14 mouse cellular contexts compared by ENCODE assay signal in the genomic region with DNA sequence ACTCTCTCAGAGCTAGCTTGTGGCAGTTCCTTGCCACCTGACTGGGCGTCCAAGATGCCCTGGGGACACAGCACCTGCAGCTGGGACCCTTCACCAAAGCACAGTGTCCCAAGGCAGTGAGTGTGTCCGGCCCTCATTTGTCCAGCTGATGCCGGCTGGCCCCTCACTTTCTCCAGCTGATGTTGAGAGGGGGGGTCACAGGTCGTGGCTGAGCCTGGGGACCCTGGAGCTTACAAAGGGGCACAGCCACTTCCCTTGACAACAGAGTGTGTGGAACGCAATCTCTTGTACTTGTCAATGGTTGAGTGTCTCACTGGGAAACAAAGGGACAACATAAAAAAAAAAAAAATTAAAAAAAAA.
A peak's percentile ranks its signal among the peaks of the same experiment; 100 is the strongest.
DNase-seq lines count a peak whose midpoint lies in the region; ATAC-seq lines count a peak whose summit lies in the region.
"Had no signal": no experiment of that assay in that cellular context is flagged by ENCODE, and none has a peak within 500 bp of the region (broad histone marks: within the 10 kb centered on the region; RNA-seq: fewer than 3 reads in every experiment).

No protein-coding gene starts in this region.

- 0 out of 2 replicates have a peak, but pooled peaks cover 2% of the 10 kb centered on the region for H3K27me3 ChIP-seq in kidney, embryonic 16.5 days (ENCODE audit: insufficient read depth, low read length)
- peaks cover 84% of the 10 kb centered on the region for H3K27me3 ChIP-seq in hindbrain, embryonic 14.5 days (ENCODE audit: control insufficient read depth, insufficient read depth, low read length)
- peaks cover 30% of the 10 kb centered on the region for H3K27me3 ChIP-seq in neural tube, embryonic 11.5 days (ENCODE audit: control insufficient read depth, insufficient read depth, low read length)

- H3K4me1 ChIP-seq in kidney, embryonic 16.5 days (ENCODE audit: insufficient read depth, low read length): 0 out of 2 replicates have a peak, but pooled peaks cover 5% of the 10 kb centered on the region
- H3K4me1 ChIP-seq in hindbrain, embryonic 14.5 days (replicated peaks; ENCODE audit: control insufficient read depth, insufficient read depth, low read length): peaks cover 9% of the 10 kb centered on the region
- H3K4me1 ChIP-seq in neural tube, embryonic 11.5 days (ENCODE audit: control insufficient read depth, insufficient read depth, low read length): peaks cover 4% of the 10 kb centered on the region; the same call in 1 of the 2 replicates

- 0 out of 2 replicates have a peak, but pooled peaks have one; percentile 19 for ATAC-seq in kidney, embryonic 16.5 days (ENCODE audit: low FRiP score, low TSS enrichment)
- peak; percentile 27; the same call in 1 of the 2 replicates for ATAC-seq in hindbrain, embryonic 14.5 days (ENCODE audit: low FRiP score)
- peak; percentile 49 for ATAC-seq in neural tube, embryonic 11.5 days (ENCODE audit: insufficient read depth, low FRiP score, low TSS enrichment)
- ATAC-seq: CD4-positive, CD25-positive, alpha-beta regulatory T cell, adult 4 months; inflammation-experienced regulatory T-cells, adult 6 months had no signal

- H3K36me3 ChIP-seq in kidney, embryonic 16.5 days (ENCODE audit: insufficient read depth, low read length): no peaks in the 10 kb centered on the region
- no peaks in the 10 kb centered on the region for H3K36me3 ChIP-seq in hindbrain, embryonic 14.5 days (replicated peaks; ENCODE audit: control insufficient read depth, insufficient read depth)
- no peaks in the 10 kb centered on the region for H3K36me3 ChIP-seq in neural tube, embryonic 11.5 days (ENCODE audit: control insufficient read depth, insufficient read depth, low read length)

- no peak overlapping the region for H3K9ac ChIP-seq in kidney, embryonic 16.5 days (replicated peaks; ENCODE audit: low read length)
- no peak overlapping the region for H3K9ac ChIP-seq in hindbrain, embryonic 14.5 days
- H3K9ac ChIP-seq in neural tube, embryonic 11.5 days (ENCODE audit: low read length): no peak overlapping the region

- H3K27ac ChIP-seq in kidney, embryonic 16.5 days (ENCODE audit: low read length): no peak overlapping the region
- no peak overlapping the region for H3K27ac ChIP-seq in hindbrain, embryonic 14.5 days
- H3K27ac ChIP-seq in neural tube, embryonic 11.5 days (ENCODE audit: low read depth, low read length): no peak overlapping the region

- intact Hi-C loops in left cerebral cortex, postnatal 14 days (cut with DNase I): no loop called here

- no peak overlapping the region for H3K4me3 ChIP-seq in kidney, embryonic 16.5 days (ENCODE audit: low read length)
- H3K4me3 ChIP-seq in hindbrain, embryonic 14.5 days (replicated peaks; ENCODE audit: low read length): no peak overlapping the region
- H3K4me3 ChIP-seq in neural tube, embryonic 11.5 days (ENCODE audit: low read depth, low read length): no peak overlapping the region

- 49% methylated on average over 5 of the region's 5 CpGs for WGBS in kidney, embryonic 16.5 days
- WGBS in hindbrain, embryonic 14.5 days: 13% methylated on average over 5 of the region's 5 CpGs
- 17% methylated on average over 5 of the region's 5 CpGs for WGBS in neural tube, embryonic 11.5 days

- H3K4me2 ChIP-seq in kidney, embryonic 16.5 days (replicated peaks; ENCODE audit: low read depth, low read length): no peak overlapping the region
- H3K4me2 ChIP-seq in hindbrain, embryonic 14.5 days (replicated peaks): no peak overlapping the region
- no peak overlapping the region; the same call in 1 of the 2 replicates for H3K4me2 ChIP-seq in neural tube, embryonic 11.5 days (ENCODE audit: low read depth)
- H3K4me2 ChIP-seq: liver, embryonic 11.5 days had no signal

- no peaks in the 10 kb centered on the region for H3K9me3 ChIP-seq in kidney, embryonic 16.5 days (ENCODE audit: low read length)
- no peaks in the 10 kb centered on the region for H3K9me3 ChIP-seq in hindbrain, embryonic 14.5 days (ENCODE audit: control insufficient read depth, low read length)
- H3K9me3 ChIP-seq in neural tube, embryonic 11.5 days (ENCODE audit: control insufficient read depth, low read length): no peaks in the 10 kb centered on the region

- no peak for DNase-seq in kidney, adult 9 months
- DNase-seq in embryo, embryonic 11 days: peak; percentile 59
- no peak for DNase-seq in hindbrain, embryonic 14.5 days (ENCODE audit: low spot score)
- DNase-seq in neural tube, embryonic 11.5 days (ENCODE audit: low spot score): peak; percentile 45
- DNase-seq in layer of hippocampus, postnatal 36 days: no peak
- DNase-seq in left cerebral cortex, postnatal 14 days (ENCODE audit: low spot score in 2 of 2): no peak
- no peak for DNase-seq in adrenal gland, postnatal 10 days
- DNase-seq: adrenal gland, postnatal 14 days; gastrocnemius, postnatal 36 days; right cerebral cortex, postnatal 4 days had no signal

Comparison
In these comparisons a context has a peak if more than half of its experiments do, and no peak if none do; other contexts are left out.
1. DNase-seq: peak in embryo, embryonic 11 days (single experiment) and neural tube, embryonic 11.5 days (single experiment); none in kidney, adult 9 months (single experiment), hindbrain, embryonic 14.5 days (single experiment), layer of hippocampus, postnatal 36 days (0 of 2), left cerebral cortex, postnatal 14 days (0 of 2) and adrenal gland, postnatal 10 days (single experiment).
2. Peak in every context shown above with its lines, with median percentiles within 50 percentile points of each other: ATAC-seq.